Mouse (Mus musculus) common myeloid progenitor, adult 5-6 weeks (primary cell): ENCODE data around the gene Ptpra. TPM values are rescaled to one million over a fixed set of nuclear protein-coding genes. Genes with fewer than 3 reads are reported as not detected.
"Not testable (repeated sequence)": the region's sequence is repeated elsewhere in the genome, so short reads cannot be mapped to it uniquely, and the experiment has no call there.

ENCODE experiments used
- ATAC-seq: replicated peaks from 2 replicates; pipeline ENCODE4 v1.8.0; 2016; ENCODE audit warnings: low read depth, mild to moderate bottlenecking, moderate TSS enrichment, inconsistent platforms; ENCODE audit not compliant: poor library complexity, severe bottlenecking
- total RNA-seq: library from RNA; stranded (forward); fragments of 200-1000, 187-1606 nt; gene quantifications from 2 replicates; pipeline ENCODE4 v1.2.3, GENCODE M21; 2017

Gene Ptpra
- total RNA-seq, 1 experiment from 2014 or later, result 117 TPM

- no peak for ATAC-seq
Observed at GRCm38 (mm10) chr2:130482177-130482576, 32.1 kb downstream of the Ptpra start.

GRCm38 (mm10) chr2:130482700-130483099 lies 32.6 kb downstream of the Ptpra start:
- ATAC-seq, result no peak

- ATAC-seq, result no peak
Observed at GRCm38 (mm10) chr2:130484206-130484605, 34.1 kb downstream of the Ptpra start.

- no peak for ATAC-seq
Observed at GRCm38 (mm10) chr2:130488002-130488401, 37.9 kb downstream of the Ptpra start.

- ATAC-seq, result peak; percentile 76
Observed at GRCm38 (mm10) chr2:130488600-130488999, 38.5 kb downstream of the Ptpra start.

- ATAC-seq, result no peak
Observed at GRCm38 (mm10) chr2:130491162-130491561, 41.1 kb downstream of the Ptpra start.

- peak; percentile 71 for ATAC-seq
Observed at GRCm38 (mm10) chr2:130491587-130491986, 41.5 kb downstream of the Ptpra start.

- ATAC-seq, result not testable (repeated sequence)
Observed at GRCm38 (mm10) chr2:130495114-130495513, 45.0 kb downstream of the Ptpra start.

- no peak for ATAC-seq
Observed at GRCm38 (mm10) chr2:130496037-130496436, 46.0 kb downstream of the Ptpra start.

- ATAC-seq, result no peak
Observed at GRCm38 (mm10) chr2:130496931-130497330, 46.9 kb downstream of the Ptpra start.

- ATAC-seq, result no peak
Observed at GRCm38 (mm10) chr2:130499546-130499945, 49.5 kb downstream of the Ptpra start.

- peak; percentile 66 for ATAC-seq
Observed at GRCm38 (mm10) chr2:130501556-130501955, 51.5 kb downstream of the Ptpra start.

GRCm38 (mm10) chr2:130511616-130512015 lies 61.5 kb downstream of the Ptpra start:
- peak; percentile 47; the same call in 1 of the 2 replicates for ATAC-seq

GRCm38 (mm10) chr2:130513907-130514306 lies 63.8 kb downstream of the Ptpra start:
- no peak for ATAC-seq

- no peak for ATAC-seq
Observed at GRCm38 (mm10) chr2:130515791-130516190, 65.7 kb downstream of the Ptpra start.

GRCm38 (mm10) chr2:130521927-130522326 lies 71.8 kb downstream of the Ptpra start:
- no peak for ATAC-seq

GRCm38 (mm10) chr2:130525480-130525879 lies 75.4 kb downstream of the Ptpra start:
- not testable (repeated sequence) for ATAC-seq

GRCm38 (mm10) chr2:130528457-130528856 lies 78.4 kb downstream of the Ptpra start:
- no peak for ATAC-seq

- no peak for ATAC-seq
Observed at GRCm38 (mm10) chr2:130529290-130529689, 79.2 kb downstream of the Ptpra start.

- no peak for ATAC-seq
Observed at GRCm38 (mm10) chr2:130529925-130530324, 79.8 kb downstream of the Ptpra start.

GRCm38 (mm10) chr2:130532201-130532600 lies 82.1 kb downstream of the Ptpra start:
- no peak for ATAC-seq

GRCm38 (mm10) chr2:130535017-130535416 lies 84.9 kb downstream of the Ptpra start:
- ATAC-seq, result no peak

- no peak for ATAC-seq
Observed at GRCm38 (mm10) chr2:130536890-130537289, 86.8 kb downstream of the Ptpra start.
